Mouse (Mus musculus): ENCODE results near the gene Hao2.

Hao2 gene

DNA sequence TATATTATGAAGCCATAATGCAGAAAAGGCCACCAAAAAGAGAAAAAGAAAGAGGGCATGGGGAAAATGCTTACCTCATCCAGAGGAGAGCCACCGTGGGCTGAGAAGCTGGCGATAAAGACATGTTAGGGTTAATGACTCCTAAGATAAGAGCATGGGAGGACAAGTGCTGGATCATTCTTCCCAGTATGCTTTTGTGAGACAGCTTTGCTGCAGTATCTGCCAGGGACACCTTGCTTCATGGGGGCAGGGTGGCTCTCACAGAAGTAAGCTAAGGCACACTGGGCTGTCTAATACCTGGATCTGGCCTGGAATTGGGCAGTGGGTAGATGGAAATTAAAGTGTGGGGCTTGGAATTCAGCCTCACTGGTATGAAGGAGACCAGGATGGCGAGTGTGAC, 37.9 kb downstream of the Hao2 start:
- DNase-seq: no peak

DNA sequence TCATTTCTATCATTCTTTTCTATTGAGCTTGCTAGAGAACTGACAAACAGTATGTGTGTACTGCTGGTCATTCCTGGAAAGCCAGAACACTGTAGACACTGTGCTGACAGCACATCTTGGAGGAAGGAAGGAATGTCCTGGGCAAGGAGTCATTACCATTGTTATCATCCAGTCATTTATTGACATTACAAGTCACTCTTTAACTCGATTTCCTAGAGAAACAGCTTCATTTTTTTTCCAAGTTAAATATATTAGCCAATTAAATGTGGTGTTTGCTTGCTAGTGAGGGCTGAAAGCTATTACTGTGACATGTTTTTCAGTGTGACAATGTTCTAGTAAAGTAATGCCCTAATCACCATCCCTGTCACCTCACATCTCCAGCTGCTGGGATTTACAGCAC, 39.4 kb downstream of the Hao2 start:
- DNase-seq: no peak

DNA sequence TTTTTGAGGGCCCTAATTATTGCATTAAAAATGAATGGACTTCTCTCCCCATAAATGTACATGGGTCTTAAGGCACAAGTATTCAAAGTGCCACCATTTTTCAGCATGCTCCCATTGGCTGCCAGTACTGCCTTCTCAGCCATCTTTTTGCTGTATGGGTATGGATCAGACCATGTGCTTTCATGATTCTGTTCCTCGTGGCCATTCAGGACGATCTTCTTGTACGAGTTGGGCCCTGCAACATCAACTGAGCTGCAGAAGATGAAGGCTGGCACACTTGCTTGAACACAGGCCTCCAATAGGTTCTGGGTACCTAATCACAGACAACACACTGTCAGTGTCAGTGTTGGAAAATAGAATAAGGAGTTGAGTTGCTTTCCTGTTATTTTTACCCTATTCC, 40.0 kb downstream of the Hao2 start:
- DNase-seq: no peak

DNA sequence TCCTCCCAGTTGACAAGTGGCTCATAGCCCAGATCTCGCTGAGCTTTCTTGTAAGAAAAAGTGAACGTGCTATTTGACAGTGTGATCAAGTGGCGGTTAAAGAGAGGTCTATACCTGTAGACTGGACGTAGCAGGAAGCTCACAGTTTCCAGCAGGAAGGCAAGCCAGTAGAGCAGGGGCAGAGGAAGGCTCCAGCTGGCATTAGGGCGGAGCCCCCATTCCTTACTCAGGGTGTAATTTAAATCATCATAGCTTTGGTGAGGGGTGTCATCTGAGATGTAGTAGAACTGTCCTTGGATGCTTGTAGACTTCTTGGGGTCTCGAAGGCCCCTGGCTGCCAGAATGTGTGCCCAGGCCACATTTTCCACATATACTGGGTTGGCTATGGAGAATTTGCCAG, 40.4 kb downstream of the Hao2 start:
- no peak for DNase-seq

DNA sequence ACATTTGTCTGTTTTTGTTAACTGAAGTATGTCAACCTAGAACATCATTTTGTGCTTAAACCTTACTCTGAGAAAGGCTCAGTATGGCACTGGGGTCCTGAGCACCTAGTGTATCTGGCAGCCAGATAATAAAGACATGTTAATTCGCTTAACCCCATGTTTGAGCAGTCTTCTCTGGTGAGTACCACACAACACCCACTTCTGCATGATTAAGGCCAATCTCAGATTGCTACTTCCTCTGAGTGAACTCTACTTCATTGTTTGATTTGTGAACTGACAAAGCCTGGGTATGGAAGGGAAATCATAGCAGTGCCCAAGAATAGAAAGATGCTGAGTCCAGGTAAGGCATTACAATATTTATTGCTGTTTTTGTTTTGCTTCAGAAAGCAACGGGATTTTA, 41.2 kb downstream of the Hao2 start:
- DNase-seq: no peak

DNA sequence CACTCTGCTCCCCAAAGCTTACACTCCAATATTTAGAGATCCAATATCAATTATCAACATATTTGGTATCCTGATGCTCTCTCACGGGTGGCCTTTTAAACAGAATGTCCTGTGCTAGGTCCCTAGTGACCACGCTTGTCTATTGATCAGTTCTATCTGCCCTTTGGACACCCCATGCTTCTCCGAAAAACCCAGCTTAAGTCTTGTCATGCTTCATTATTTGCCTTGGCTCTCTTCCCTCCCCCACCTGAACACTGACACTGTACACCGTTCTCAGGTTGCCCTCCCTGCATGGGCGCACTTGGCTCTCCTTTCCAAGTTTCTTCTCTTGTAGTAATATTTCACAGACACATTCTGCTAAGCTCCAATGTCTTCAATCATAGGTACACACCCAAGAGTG, 42.8 kb downstream of the Hao2 start:
- no peak for DNase-seq

DNA sequence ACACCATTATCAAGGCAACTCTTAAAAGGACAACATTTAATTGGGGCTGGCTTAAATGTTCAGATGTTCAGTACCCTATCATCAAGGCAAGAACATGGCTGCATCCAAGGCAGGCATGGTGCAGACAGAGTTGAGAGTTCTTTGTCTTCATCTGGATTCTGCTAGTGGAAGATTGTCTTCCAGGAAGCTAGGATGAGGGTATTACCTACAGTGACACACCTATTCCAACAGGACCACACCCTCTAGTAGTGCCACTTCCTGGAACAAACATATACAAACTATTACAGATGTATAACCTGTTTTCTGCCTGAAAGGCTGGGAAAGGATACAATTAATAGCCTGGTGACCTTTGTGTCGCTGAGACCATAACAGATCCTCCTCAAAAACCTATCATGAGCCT, 44.1 kb downstream of the Hao2 start:
- DNase-seq: no peak
